Mouse (Mus musculus) forelimb bud, embryonic 11.5 days (tissue): ENCODE measurements around the gene Tmed1.
"Not testable (repeated sequence)": the region's sequence is repeated elsewhere in the genome, so short reads cannot be mapped to it uniquely, and the experiment has no call there.

ENCODE experiments used
- DNase-seq: peaks from one replicate; pipeline ENCODE4 v3.0.0-alpha.2; 2012; ENCODE audit warnings: low read depth, low spot score

Tmed1 gene

DNA sequence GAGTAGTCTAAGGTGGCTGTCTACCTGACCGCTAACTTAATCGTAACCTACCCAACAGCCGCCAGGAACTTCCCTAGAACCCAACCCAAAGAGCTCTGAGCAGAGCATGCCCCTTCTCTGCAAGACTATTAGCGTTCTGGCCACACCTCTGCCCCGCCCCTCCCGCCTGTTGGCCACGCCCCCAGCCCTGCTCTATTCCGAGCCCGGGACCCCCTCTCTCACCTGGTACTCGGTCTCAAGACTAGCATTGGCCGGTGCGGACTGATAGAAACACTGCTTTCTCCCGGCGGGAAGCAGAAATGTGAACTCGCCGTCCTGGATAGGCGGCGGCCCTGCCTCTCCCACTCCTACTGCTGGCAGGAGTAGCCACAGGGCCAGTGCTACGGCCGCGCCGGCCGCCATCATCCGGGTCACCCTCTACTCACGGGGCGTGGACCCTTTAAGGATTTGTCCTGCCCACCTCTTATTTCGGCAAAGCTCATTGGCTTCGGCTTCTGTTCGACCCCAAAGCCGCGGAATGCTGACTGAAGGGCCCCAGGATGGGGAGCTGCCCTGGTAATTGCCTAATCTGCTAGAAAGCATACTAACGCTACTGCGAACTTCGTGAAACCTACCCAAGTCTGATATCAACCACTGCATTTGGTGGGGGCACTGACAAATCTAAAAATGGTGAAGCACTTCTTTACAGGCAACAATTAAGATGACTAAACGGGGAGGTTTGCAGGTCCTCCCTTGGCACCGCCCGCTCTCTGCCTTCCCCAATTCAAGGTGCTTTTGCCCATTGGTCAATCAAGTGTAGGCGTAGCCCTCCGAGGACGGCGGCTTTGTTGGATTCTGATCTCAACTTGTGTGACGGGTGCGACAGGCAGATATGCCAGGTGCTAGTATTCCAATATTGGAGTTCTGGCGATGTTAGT, at the start of gene Tmed1:
TSS of gene Tmed1 (minus strand) at position 481 of the 917 bp plus-strand sequence.
- DNase-seq: peak; percentile 95

DNA sequence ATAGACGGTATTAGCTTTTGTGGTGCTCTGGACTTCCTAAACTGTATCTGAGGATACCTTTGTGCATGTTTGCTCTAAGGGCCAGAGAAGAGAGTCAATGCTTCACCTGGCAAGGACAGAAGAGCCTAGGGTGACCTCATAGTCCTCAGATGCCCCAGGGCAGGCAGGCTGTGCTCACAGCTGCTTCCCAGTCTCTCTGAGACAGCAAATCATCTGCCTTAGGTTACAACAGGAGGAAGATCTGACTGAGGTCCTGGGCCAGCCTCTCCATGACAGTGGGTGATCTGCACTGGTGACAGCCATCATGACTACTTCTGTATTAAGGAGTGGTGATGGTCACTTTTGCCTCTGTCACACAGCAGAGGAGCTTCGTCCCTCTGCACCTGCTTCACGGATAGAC, 49.1 kb upstream of the Tmed1 start:
- no peak for DNase-seq

DNA sequence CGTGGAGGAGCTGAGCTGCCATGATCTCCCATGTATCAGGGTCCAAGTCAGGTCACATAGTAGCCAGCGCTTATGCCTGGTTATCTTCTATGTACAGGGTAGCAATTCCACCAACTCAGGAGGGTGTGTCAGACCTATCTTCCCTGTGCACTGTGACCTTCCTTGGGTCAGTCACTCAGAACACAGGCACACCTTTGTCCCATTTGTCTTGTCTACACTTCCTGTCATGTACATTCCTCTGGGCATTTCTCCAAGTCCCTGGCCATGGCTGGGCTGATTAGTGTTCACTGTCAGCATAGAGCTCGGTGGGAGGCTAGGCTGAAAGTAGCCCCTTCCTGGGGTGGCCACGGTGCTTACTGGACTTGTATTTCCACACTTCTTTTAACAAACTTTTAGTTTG, 48.3 kb upstream of the Tmed1 start:
- DNase-seq: no peak

DNA sequence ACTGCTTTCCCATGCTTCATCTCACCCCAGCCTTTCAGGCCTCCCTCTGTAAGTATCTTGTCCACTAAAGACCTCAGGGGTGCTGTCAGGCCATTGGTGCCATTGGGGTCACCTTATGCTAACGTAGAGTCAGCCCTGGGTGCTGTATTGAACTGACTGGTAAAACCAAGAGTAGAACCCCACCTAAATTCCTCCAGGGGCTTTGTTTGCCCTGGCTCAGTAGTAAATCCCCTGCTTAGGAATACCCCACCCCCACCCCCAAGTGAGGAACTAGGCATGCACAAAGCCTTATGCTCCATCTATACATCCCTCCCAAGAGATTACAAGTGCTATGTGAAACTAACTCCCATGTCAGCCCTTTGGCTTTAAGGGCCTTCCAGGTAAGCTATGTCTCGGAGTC, 47.5 kb upstream of the Tmed1 start:
- no peak for DNase-seq

DNA sequence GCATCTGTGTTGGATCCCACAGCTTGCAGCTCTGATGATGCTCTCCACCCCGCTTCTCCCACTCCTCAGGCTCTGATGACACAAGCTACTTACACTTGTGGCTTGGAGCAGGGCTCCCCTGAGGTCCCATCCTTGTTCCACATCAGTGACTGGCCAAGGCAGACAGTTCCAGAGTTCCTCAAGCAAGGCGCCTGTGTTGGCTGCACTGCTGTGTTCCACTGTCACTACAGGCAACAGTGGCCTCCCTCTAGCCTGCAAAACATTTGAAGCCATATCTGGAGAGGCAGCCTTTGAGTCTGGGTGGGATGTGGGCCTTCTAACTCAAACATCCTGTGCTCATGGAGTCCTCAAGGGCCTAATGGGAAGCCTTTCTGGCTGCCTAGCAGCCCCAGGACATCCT, 46.9 kb upstream of the Tmed1 start:
- no peak for DNase-seq

DNA sequence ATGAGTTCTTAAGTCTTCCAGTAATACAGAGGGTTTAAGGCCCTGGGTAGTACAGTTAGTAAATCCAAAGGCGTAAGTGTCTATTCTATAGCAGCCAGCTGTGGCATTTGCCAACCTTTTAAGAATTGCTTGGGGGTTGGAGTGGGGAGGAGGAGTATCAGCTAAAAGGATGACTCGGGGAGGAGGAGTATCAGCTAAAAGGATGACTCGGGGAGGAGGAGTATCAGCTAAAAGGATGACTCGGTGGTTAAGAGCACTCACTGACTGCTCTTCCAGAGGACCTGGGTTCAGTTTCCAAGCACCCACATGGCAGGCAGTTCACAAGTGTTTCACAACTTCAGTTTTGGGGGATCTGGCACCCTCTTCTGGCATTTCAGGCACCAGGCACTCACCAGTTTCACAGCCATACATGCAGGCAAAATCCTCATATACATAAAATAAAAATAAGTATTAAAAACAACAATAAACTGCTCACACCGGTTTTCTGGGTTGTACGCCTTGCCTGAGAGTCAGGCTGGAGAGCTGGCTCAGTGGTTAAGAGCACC, 45.2 kb upstream of the Tmed1 start:
- no peak for DNase-seq

DNA sequence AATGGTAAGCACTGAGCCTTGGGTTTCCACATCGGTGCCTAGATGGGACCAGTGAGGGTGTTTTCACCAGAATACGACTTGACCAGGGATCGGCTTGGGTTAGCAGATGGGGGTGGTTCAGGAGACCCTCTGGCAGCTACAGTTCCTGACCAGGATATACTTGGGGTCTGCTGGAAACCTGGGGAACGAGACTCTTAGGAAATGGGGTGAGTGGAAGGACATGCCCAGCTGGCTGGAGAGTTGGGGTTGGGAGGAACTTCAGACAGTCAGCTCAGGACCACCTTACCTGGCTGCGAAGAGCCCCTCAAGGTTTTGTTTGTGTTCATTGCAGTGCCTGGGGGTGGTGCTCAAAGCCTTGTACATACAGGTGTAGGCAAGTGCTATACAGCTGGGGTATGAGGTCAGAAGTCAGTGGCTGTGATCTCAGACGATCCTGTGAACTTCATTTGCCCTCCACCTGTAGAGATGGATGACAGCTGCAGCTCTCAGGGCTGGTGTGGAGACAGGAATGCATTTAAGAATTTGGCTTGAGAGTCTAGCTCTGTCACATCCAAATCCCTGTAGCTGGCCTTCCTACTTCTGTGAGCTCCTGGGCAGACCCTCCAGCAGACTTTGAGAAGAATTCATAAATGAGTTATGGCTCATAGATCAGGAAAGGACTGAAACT, 43.7 kb upstream of the Tmed1 start:
- DNase-seq: no peak

DNA sequence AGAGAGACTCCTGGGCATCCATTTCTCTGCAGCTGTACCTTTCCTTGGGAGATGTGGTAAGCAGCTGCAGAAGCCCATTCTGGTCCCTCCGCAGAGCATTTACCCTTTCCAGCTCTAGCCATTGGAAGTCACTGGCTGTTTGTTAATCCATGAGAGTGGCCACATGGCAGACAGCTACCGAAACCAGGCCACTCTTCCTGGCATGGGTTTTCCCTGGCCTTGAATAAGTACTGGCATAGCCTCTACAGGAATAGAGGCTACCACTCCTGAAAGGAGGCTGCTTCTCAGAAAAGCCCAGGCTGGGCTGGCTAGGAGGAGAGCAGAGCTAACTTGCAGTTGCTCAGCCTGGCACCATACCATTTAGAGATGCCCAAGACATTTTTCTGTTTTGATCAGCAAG, 41.0 kb upstream of the Tmed1 start:
- no peak for DNase-seq

DNA sequence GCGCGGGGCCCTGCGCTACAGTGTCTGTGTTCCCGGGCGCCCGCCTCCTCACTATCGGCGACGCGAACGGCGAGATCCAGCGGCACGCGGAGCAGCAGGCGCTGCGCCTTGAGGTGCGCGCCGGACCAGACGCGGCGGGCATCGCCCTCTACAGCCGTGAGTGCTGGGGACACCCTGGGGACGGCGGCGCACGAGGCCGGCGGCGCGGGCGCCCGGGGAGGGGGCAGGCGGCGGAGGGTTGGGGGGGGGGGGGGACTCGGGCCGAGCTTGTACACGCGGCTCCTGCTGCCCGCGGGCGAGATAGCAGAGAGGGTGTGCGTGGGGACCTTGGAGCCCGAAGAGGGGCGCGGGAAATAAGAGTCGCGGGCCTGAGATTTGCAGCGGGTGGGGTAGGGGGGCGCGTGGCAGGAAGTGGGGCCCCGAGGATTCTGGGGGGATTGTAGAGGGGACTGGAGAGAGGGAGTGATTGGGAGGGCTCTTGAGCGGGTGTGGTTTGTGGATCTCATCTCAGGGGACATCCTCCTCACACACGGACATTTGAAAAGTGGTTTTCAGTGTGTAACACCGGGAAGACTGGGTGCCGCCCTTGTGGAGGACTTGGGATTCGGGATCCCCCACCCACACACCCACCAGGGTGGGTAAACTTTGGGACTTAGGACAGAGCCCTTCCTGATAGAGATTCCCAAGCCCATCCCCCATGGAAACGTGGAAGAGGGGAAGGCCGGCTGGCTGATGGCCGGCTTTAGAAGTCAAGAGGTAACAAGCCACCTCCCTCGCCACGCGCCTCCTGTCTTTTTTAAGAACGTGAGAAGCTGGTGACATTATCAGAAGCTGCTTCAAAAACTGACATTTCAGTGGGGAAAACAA, 37.3 kb upstream of the Tmed1 start:
- DNase-seq: peak; percentile 33

DNA sequence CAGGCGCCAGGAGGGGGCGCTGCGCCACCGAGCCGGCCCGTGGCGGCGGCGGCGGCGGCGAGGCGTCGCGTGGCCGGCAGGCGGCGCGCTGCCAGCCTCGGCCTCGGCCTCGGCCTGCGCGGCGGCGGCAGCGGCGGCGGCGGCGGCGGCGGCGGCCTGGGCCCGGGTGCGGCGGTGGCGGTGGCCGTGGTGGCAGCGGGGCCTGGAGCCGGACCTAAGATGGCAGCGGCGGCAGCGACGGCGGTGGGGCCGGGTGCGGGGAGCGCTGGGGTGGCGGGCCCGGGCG, 36.7 kb upstream of the Tmed1 start, which contains the start of gene Carm1:
TSS of gene Carm1 (plus strand) at position 106 of the 286 bp plus-strand sequence.
- no peak for DNase-seq

DNA sequence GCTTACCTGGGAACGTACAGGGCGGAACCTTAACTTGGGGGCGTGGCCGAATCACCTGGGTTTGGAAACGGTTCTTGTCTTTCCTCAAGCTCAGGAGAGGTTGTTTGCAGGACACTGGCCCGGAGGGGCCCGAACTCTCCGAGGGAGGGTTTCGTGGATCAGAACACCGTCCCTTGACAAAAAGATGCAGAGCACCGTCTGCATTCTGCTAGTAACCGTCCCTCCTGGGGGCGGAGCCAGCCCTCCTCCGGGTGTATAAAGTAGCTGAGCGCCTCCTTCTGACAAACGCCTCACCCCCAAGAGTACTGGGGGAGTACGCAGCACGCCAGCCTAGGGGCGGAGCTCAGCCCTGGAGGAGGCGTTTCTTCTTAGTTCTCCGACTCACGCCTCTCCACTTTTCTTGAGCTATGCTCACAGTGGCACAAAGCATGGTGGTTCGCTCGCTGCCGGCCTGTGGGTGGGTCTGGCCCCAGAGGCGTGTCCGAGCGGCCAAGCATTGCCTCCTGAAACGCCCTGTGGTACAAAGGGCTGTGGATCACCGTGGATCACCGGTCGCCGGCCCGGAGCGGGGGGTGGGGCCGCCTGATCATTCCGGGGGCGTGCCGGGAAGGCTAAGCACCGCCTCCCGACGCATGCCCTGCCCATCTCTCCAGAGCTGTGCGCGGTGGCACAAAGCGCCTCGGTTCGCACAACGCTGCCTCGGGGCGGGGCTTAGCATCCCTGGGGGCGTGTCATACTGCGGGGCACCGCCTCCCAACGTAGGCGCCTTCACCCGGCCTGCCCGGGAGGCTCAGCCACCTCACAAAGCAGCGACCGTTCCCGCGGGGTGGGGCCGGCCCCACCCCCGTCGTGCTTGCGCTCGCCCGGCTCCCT, 36.1 kb upstream of the Tmed1 start:
- peak; percentile 99 for DNase-seq

DNA sequence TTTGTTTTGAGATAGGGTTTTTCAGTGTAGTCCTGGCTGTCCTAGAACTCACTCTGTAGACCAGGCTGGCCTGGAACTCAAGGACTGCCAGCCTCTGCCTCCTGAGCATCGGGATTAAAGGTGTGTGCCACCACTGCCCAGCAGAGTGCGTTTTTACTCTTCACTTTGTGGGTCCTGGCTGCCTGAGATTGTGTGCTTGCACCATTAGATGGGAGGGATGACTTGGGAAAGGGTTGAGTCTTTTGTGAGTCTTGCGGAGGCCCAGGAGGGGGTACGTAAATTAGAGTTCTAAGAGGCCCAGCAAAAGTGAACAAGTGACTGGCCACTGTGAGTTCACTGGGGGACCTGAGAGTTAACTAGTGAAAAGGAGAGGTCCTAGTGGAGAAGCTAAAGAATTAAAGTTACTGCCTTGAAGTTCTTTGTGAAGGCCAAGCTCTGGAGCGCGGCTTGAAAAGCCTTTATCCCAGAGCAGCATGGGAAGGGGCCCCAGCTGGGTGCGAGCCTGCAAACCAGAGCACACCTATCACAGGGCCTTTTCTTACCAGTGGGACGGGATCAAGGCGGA, 35.4 kb upstream of the Tmed1 start:
- DNase-seq: no peak

DNA sequence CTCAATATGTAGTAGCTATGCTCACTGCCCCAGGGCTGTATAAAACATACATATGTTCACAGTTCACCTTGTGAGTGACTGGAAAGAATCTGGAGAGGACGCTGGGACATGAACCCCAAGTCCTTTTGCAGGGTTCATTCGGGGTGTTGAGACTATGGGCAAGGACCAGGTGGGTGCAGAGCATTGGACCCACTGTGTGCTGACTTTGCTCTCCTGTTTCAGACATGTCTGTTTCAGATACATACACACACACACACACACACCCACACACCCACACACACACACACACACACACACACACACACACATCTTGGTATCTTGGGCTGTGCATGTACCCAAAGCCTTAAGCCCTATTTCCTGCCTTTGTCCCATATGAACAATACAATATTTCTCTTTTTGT, 31.9 kb upstream of the Tmed1 start:
- DNase-seq: not testable (repeated sequence)

DNA sequence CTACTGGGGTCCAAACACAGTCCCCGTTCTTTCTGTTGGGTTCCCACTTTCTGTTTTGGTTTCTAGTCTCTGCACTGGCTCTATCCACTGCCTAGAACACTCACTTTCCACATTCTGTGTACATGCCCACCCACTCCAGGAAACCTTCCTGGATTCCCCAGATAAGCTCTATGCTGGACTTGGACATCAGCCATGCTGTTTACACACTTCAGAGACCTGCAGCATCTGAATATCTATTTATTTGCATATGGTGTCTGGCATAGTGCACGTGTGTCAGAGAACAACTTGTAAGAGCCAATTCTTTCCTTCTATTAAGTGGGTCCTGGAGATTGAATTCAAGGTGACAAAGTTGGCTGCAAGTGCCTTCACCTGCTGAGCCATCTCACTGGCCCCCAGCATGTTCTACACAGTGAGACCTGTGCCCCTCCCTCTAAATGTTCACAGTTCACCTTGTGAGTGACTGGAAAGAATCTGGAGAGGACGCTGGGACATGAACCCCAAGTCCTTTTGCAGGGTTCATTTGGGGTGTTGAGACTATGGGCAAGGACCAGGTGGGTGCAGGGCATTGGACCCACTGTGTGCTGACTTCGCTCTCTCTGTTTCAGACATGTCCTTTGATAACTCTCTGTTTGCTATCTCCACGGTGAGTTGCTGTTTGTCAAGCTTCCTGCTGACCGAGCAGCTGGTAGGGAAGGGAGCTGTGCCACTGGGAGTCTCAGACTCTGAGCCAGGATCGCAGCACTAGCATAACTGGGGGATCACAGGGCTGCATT, 30.1 kb upstream of the Tmed1 start:
- DNase-seq: no peak

DNA sequence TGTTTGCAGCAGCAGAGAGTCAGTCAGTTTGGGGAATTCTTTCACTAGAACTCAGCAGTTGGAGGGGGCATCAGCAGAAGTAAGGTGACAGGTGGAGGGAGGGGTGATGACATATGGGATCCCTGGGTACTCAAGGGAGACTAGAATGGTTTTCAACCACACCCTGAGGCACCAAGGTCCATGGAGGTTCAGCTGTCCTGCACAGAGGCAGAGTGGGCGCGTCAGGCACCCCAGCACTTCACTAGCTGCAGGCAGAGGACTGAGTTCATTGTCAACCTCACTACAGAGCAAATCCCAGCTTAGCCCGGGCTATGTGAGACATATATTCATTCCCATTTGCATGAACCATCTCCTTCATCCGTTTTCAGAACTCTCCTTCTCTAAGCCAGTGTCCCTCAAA, 27.0 kb upstream of the Tmed1 start:
- no peak for DNase-seq

DNA sequence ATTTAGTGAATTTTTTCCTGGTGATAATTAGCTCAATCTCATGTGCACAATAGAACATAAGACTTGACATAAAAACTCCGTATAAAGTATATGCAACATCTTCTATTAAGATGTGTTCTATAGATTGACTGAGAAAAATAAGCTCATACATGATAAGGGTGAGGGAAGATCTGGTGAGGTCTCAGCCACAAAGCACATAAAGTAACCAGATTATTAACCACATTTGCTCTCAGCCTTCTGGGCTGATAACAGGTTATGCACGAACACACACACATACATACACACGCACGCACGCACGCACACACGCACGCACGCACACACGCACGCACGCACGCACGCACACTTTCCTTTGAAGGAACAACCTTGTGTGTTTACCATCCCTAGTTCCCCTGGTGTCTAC, 26.4 kb upstream of the Tmed1 start:
- DNase-seq: no peak

DNA sequence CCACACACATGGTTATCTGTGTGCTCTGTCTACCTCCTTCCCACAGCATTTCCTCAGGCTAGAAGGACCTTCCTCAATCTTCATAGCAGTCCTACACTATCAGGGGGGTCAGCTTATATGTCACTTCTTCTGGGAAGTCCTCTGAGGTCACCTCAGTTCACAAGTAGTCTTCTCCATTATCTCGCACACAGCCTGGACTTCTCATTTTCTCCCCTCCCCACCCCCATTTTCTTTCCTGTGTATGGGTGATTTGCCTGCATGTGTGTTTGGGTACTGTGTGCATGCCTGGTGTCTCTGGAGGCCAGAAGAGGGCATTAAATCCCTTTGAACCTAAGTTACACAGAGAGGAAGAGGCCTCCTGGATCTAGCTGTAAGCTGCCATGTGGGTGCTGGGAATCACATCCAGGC, 17.9 kb upstream of the Tmed1 start:
- DNase-seq: no peak

DNA sequence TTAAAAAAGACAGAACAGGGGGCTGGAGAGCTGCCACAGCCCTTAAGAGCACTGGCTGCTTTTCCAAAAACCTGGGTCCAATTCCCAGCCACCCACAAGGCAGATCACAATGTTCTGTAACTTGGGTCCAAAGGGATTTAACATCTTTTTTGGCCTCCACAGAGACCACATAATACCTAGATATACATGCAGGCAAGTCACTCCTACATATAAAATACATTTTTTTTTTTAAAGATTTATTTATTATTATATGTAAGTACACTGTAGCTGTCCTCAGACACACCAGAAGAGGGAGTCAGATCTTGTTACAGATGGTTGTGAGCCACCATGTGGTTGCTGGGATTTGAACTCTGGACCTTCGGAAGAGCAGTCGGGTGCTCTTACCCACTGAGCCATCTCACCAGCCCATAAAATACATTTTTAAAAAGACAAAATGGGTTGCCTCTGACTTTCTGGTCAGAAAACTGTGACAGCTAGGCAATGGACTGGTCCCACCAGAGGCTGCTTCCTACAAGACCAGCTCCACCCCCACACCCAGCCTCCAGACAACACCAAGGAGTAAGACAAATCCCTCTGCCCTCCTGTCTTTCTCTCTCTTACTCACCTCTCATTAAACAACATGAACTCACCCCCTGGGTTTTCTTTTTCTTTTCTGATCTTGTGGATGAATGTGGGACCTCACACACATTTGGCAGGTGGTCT, 17.2 kb upstream of the Tmed1 start:
- no peak for DNase-seq

DNA sequence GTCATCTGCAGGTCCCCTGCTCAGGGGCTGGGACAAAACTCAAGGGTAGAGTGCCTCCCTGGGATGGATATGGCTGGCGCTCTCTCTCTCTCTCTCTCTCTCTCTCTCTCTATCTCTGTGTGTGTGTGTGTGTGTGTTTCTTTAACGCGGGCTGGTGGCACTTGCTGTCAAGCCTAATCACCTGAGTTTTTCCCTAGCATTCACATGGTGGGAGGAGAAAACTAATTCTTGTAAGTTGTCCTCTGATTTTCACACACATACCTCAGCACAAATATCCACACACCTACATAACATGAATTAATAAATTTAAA, 16.5 kb upstream of the Tmed1 start:
- no peak for DNase-seq
